Mouse (Mus musculus) lung, embryonic 14.5 days (tissue): ENCODE results near the gene Hoxa9. TPM values are rescaled to one million over a fixed set of nuclear protein-coding genes. Genes with fewer than 3 reads are reported as not detected.

ENCODE experiments used
- ATAC-seq: fragments of 200-750 bp; cut with Nextera tagmentation; 2 replicates; pipeline ENCODE4 v1.8.0; 2017; ENCODE audit warnings: mild to moderate bottlenecking, moderate TSS enrichment, moderate library complexity; ENCODE audit not compliant: insufficient read depth
- DNase-seq: peaks from one replicate; pipeline ENCODE4 v3.0.0-alpha.2; 2015
- H3K27ac ChIP-seq: fragments of 300-500 bp; sonication (generic); 2 replicates; pipeline ENCODE4 v1.5.1; 2014; ENCODE audit warnings: low read depth, mild to moderate bottlenecking, moderate library complexity
- H3K27me3 ChIP-seq: fragments of 300-500 bp; sonication (generic); 2 replicates; pipeline ENCODE4 v1.6.1; 2014; ENCODE audit warnings: low read length, control low read depth; ENCODE audit not compliant: insufficient read depth
- H3K36me3 ChIP-seq: fragments of 300-500 bp; sonication (generic); 2 replicates; pipeline ENCODE4 v1.6.1; 2014; ENCODE audit warnings: control low read depth; ENCODE audit not compliant: insufficient read depth
- H3K4me1 ChIP-seq: fragments of 300-500 bp; sonication (generic); 2 replicates; pipeline ENCODE4 v1.6.1; 2014; ENCODE audit warnings: antibody characterized with exemption, control low read depth; ENCODE audit not compliant: insufficient read depth
- H3K4me2 ChIP-seq: fragments of 300-500 bp; sonication (generic); 2 replicates; pipeline ENCODE4 v1.6.1; 2014; ENCODE audit warnings: mild to moderate bottlenecking
- H3K4me3 ChIP-seq: fragments of 300-500 bp; sonication (generic); 2 replicates; pipeline ENCODE4 v1.5.1; 2014; ENCODE audit warnings: low read depth, low read length
- H3K9ac ChIP-seq: fragments of 300-500 bp; sonication (generic); 2 replicates; pipeline ENCODE4 v1.6.1; 2014
- H3K9me3 ChIP-seq: fragments of 300-500 bp; sonication (generic); 2 replicates; pipeline ENCODE4 v1.6.1; 2016; ENCODE audit warnings: low read depth, low read length, control low read depth
- CTCF ChIP-seq: IDR thresholded peaks from 2 replicates; pipeline ENCODE4 v1.5.1; 2016; ENCODE audit warnings: antibody characterized with exemption, low read depth
- WGBS: fragments of 180-500 bp; shearing (Covaris S2); extraction: QIAGEN DNeasy Blood & Tissue Kit; methylation state at CpG from one replicate; pipeline ENCODE4 v1.1.7; 2014; 5-methylcytosine and 5-hydroxymethylcytosine counted together
- polyA plus RNA-seq: library from polyadenylated mRNA; unstranded; fragments of >200 nt; fragmentation: Nextera tagmentation; extraction: Ambion mirVana; gene quantifications from 2 replicates; pipeline ENCODE4 v1.2.1, GENCODE M21; 2014

Hoxa9 gene
- polyA plus RNA-seq, 1 experiment from 2014 or later, result not detected

DNA sequence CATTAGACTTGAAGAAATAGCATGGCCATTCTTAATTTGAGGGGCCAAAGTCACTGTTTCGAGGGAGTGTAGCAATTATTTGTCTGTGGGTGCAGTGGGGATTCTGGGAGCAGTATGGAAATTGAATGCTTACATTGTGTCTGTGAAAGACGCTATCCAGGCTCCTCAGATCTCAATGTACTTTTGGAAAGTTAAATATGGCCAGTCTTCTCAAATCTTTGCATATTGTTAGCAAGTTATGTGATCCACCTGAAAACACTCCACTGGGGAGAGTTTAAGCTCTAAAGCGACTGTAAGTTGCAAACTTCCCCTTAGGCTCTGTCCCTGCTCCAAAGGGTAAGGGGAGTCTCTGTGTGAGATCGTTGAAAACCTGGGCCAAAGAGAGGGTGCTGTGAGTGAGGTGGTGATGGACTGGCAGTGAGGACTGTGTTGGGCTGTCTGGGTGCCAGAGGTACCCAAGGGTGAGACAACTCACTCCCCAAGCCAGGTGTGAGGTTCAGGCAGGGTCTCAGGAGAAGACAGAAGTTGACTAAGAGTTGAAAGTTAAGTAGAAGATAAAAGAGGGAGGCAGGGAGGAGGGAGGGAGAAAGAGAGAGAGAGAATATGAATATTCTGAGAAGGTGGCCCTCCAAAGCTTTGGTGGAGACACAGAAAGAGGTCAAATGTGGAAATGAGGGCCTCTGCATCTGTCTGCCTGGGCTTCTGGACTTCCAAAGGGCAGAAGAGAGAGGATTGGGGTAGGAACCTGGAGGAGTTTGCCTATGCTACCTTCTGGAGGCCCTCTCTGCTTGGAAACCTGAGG is 23.8 kb downstream of the Hoxa9 start:
- 0 out of 2 replicates have a peak, but pooled peaks cover 3% of the 10 kb centered on the region for H3K4me1 ChIP-seq
- TF ChIP-seq CTCF, result no peak
- H3K9me3 ChIP-seq, result no peaks in the 10 kb centered on the region
- peaks cover 13% of the 10 kb centered on the region; the same call in 1 of the 2 replicates for H3K36me3 ChIP-seq
- H3K27ac ChIP-seq, result peak overlapping the region; percentile 83
- 25% methylated on average over 4 of the region's 4 CpGs for WGBS
- H3K4me3 ChIP-seq, result peak overlapping the region; percentile 90
- peak overlapping the region; percentile 100 for H3K9ac ChIP-seq
- ATAC-seq (no peak), DNase-seq (peak; percentile 39)
- H3K4me2 ChIP-seq, result peak overlapping the region; percentile 87
- peaks cover 87% of the 10 kb centered on the region for H3K27me3 ChIP-seq

DNA sequence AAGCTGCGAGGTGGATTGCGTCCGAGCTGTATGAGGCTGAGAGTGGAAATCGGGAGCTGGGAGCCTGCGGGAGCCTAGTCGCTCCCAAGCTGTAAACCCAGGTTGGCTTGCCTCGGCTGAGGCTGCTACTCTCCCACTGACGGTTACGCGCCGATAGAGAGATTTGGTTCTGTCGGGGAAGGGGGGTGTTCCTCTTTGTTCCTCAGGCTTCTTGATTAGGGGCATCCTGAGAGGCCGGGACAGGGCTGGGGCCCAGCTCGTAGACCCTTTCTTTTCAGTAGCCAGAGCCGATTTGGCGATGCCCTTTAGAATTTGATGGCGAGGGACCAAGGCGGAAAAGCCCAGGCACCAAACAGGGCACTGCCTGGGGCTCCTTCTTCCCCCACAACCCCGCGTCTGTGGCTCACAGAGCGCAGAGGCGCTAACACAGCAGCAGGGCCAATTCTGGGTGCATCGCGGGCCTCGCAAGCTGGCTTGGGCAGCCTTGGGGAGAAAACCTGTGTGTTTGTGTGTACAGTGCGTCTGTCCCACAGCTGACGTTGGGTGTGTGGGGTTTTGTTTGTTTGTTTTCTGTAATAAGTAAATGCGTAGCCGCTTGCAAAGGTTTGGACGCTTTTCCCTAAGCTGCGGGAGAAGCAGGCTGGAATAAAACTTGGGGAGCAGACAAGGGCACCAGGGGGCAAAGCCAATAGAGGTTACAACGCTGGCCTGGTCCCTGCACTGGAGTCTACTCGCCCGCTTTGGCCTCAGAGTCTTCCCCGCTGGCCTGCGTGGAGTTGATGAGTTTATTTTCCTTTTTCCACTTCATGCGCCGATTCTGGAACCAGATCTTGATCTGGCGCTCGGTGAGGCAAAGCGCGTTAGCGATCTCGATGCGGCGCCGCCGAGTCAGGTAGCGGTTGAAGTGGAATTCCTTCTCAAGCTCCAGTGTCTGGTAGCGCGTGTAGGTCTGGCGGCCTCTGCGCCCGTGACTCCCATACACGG is 25.0 kb downstream of the Hoxa9 start:
- H3K4me3 ChIP-seq, result peak overlapping the region; percentile 90
- peaks cover 24% of the 10 kb centered on the region for H3K36me3 ChIP-seq
- H3K9me3 ChIP-seq, result no peaks in the 10 kb centered on the region
- DNase-seq (peak; percentile 61), ATAC-seq (no peak)
- peak overlapping the region; percentile 87 for H3K4me2 ChIP-seq
- WGBS, result 14% methylated on average over 55 of the region's 55 CpGs
- H3K27ac ChIP-seq, result peak overlapping the region; percentile 83
- peaks cover 83% of the 10 kb centered on the region for H3K27me3 ChIP-seq
- peak overlapping the region; percentile 100 for H3K9ac ChIP-seq
- TF ChIP-seq CTCF, result no peak
- peaks cover 3% of the 10 kb centered on the region; the same call in 1 of the 2 replicates for H3K4me1 ChIP-seq

GRCm38 (mm10) chr6:52205221-52205620 is 25.7 kb downstream of the Hoxa9 start:
- ATAC-seq, result no peak
- TF ChIP-seq CTCF, result no peak
- Histone ChIP-seq H3K4me2 (peak overlapping the region; percentile 87), H3K9me3 (no peaks in the 10 kb centered on the region), H3K27ac (peak overlapping the region; percentile 83), H3K4me3 (peak overlapping the region; percentile 90), H3K36me3 (peaks cover 24% of the 10 kb centered on the region), H3K4me1 (peaks cover 3% of the 10 kb centered on the region; the same call in 1 of the 2 replicates), H3K27me3 (peaks cover 83% of the 10 kb centered on the region), H3K9ac (peak overlapping the region; percentile 100)
- no peak for DNase-seq
- WGBS, result 16% methylated on average over 14 of the region's 14 CpGs

DNA sequence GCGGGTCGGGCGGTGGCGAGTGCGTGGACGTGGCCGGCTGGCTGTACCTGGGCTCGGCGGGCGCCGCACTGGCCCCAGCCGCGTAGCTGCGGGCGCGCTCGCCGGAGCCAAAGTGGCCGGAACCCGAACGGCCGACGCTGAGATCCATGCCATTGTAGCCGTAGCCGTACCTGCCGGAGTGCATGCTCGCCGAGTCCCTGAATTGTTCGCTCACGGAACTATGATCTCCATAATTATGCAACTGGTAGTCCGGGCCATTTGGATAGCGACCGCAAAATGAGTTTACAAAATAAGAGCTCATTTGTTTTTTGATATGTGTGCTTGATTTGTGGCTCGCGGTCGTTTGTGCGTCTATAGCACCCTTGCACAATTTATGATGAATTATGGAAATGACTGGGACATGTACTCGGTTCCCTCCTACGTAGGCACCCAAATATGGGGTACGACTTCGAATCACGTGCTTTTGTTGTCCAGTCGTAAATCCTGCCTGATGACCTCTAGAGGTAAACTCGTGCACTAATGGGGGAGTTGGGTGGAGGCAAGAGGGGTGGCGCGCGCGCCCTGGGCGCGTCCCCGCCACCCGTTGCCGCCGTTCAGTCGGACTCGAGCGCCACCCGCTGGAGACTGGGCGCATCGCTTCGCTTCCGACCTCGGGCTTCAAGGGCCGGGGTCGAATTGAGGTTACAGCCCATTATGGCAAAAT is 26.7 kb downstream of the Hoxa9 start, which contains the start of gene Hoxa5:
Gene Hoxa5, minus strand, starts transcription at position 538 of the 703 bp plus-strand sequence.
- H3K36me3 ChIP-seq, result peaks cover 24% of the 10 kb centered on the region
- TF ChIP-seq CTCF, result peak; percentile 78
- H3K4me1 ChIP-seq, result peaks cover 3% of the 10 kb centered on the region; the same call in 1 of the 2 replicates
- H3K9me3 ChIP-seq, result no peaks in the 10 kb centered on the region
- ATAC-seq (peak; percentile 88), DNase-seq (peak; percentile 98)
- H3K4me2 ChIP-seq, result peak within 1 kb of the TSS; percentile 87
- WGBS, result under 1% methylated on average over 65 of the region's 65 CpGs
- H3K9ac ChIP-seq, result peak within 1 kb of the TSS; percentile 100
- peak within 1 kb of the TSS; percentile 90 for H3K4me3 ChIP-seq
- H3K27me3 ChIP-seq, result peaks cover 79% of the 10 kb centered on the region
- peak within 1 kb of the TSS; percentile 97 for H3K27ac ChIP-seq

DNA sequence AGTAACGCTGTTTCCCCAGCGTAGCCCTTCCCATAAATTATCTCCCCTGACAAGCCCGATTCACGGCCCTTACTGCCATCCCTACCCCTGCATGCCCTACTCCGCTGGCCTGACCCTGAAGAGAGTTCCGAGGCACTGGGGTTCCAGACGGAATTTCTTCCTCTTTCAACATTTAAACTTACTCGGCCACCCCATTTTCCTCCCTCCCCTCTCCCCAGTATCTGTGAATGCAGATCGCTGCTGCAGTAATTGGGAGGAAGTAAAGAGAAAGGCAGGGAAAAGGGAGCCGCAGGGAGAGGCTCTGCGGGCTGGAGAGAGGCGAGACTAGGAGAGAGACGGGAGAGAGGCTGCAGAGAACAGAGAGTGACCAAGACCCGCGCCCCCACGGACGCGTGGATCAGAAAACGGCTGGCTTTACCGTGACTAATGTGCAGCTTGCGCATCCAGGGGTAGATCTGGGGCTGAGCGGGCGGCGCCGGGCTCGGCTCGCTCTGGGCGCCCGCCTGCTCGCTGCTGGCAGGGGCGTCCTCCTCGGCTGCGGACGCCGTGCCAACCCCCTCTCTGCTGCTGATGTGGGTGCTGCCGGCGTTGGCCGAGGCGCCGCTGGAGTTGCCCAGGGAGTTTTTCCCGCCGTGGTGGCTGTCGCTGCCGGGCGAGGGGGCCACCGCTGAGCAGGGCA is 27.4 kb downstream of the Hoxa9 start:
- no peak for ATAC-seq
- Histone ChIP-seq H3K4me1 (no peaks in the 10 kb centered on the region; the same call in 1 of the 2 replicates), H3K36me3 (peaks cover 24% of the 10 kb centered on the region), H3K4me3 (peak overlapping the region; percentile 90), H3K9me3 (no peaks in the 10 kb centered on the region), H3K4me2 (peak overlapping the region; percentile 87), H3K27me3 (peaks cover 77% of the 10 kb centered on the region), H3K27ac (peak overlapping the region; percentile 97), H3K9ac (peak overlapping the region; percentile 100)
- TF ChIP-seq CTCF, result no peak
- peak; percentile 40 for DNase-seq
- WGBS, result under 1% methylated on average over 45 of the region's 46 CpGs

DNA sequence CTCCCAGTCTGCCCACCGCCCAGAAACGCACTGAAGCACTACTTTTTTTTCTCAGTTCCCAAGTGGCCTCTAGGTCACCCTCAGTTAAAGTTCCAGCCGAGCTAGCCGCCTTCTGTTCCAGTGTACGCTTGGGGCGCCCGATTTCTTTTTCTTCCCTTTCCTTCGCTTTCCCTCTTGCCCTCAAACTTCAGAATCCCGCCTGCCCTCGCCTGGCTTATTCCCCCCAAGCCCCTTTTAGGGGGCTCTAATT is 27.8 kb downstream of the Hoxa9 start:
- Histone ChIP-seq H3K9me3 (no peaks in the 10 kb centered on the region), H3K4me3 (peak overlapping the region; percentile 90), H3K4me1 (no peaks in the 10 kb centered on the region; the same call in 1 of the 2 replicates), H3K27ac (peak overlapping the region; percentile 97), H3K36me3 (peaks cover 24% of the 10 kb centered on the region), H3K27me3 (peaks cover 74% of the 10 kb centered on the region), H3K9ac (peak overlapping the region; percentile 100), H3K4me2 (peak overlapping the region; percentile 87)
- WGBS, result under 1% methylated on average over 10 of the region's 10 CpGs
- peak; percentile 41 for DNase-seq
- ATAC-seq, result no peak
- TF ChIP-seq CTCF, result no peak
